Mouse (Mus musculus): Measurements from ENCODE around the gene Ciao2a. TPM values are rescaled to one million over a fixed set of nuclear protein-coding genes. Genes with fewer than 3 reads are reported as not detected.
A peak's percentile ranks its signal among the peaks of the same experiment; 100 is the strongest.

Gene Ciao2a
- polyA plus RNA-seq, 1 experiment from 2014 or later, result 107 TPM

GRCm38 (mm10) chr9:66152011-66152410, 25.6 kb downstream of the Ciao2a start:
- no peak for ATAC-seq (ENCODE audit: low FRiP score, low read depth)
- Histone ChIP-seq H3K27ac (no peak overlapping the region), H3K9ac (no peak overlapping the region), H3K4me2 (replicated peaks) (no peak overlapping the region), H3K36me3 (no peaks in the 10 kb centered on the region), H3K27me3 (replicated peaks) (no peaks in the 10 kb centered on the region), H3K9me3 (no peaks in the 10 kb centered on the region), H3K4me3 (no peak overlapping the region), H3K4me1 (no peaks in the 10 kb centered on the region)
- WGBS, result 72% methylated on average over 9 of the region's 9 CpGs

- 85% methylated on average over 6 of the region's 6 CpGs for WGBS
- Histone ChIP-seq H3K4me3 (no peak overlapping the region), H3K9ac (no peak overlapping the region), H3K9me3 (no peaks in the 10 kb centered on the region), H3K4me2 (replicated peaks) (no peak overlapping the region), H3K27me3 (replicated peaks) (peaks cover 13% of the 10 kb centered on the region), H3K36me3 (no peaks in the 10 kb centered on the region), H3K4me1 (peaks cover 7% of the 10 kb centered on the region; the same call in 1 of the 2 replicates), H3K27ac (no peak overlapping the region)
- ATAC-seq (ENCODE audit: low FRiP score, low read depth), result no peak
Observed at GRCm38 (mm10) chr9:66153594-66153993, 27.2 kb downstream of the Ciao2a start.

- Histone ChIP-seq H3K4me2 (replicated peaks) (no peak overlapping the region), H3K9me3 (no peaks in the 10 kb centered on the region), H3K4me1 (peaks cover 7% of the 10 kb centered on the region; the same call in 1 of the 2 replicates), H3K36me3 (no peaks in the 10 kb centered on the region), H3K4me3 (no peak overlapping the region), H3K27me3 (replicated peaks) (peaks cover 17% of the 10 kb centered on the region), H3K27ac (no peak overlapping the region), H3K9ac (no peak overlapping the region)
- WGBS, result 94% methylated on average over 9 of the region's 9 CpGs
- no peak for ATAC-seq (ENCODE audit: low FRiP score, low read depth)
Observed at GRCm38 (mm10) chr9:66154013-66154412, 27.6 kb downstream of the Ciao2a start.

GRCm38 (mm10) chr9:66155534-66155933, 29.1 kb downstream of the Ciao2a start:
- Histone ChIP-seq H3K4me1 (peaks cover 7% of the 10 kb centered on the region; the same call in 1 of the 2 replicates), H3K27me3 (replicated peaks) (peaks cover 26% of the 10 kb centered on the region), H3K36me3 (no peaks in the 10 kb centered on the region), H3K4me3 (no peak overlapping the region), H3K4me2 (replicated peaks) (no peak overlapping the region), H3K9ac (no peak overlapping the region), H3K9me3 (no peaks in the 10 kb centered on the region), H3K27ac (no peak overlapping the region)
- no peak for ATAC-seq (ENCODE audit: low FRiP score, low read depth)
- 93% methylated on average over 1 of the region's 1 CpGs for WGBS

- Histone ChIP-seq H3K4me3 (peak within 1 kb of the TSS; percentile 36), H3K27ac (no peak within 1 kb of the TSS), H3K9me3 (no peaks in the 10 kb centered on the region), H3K36me3 (no peaks in the 10 kb centered on the region), H3K27me3 (replicated peaks) (peaks cover 26% of the 10 kb centered on the region), H3K9ac (no peak within 1 kb of the TSS), H3K4me1 (peaks cover 7% of the 10 kb centered on the region; the same call in 1 of the 2 replicates), H3K4me2 (replicated peaks) (peak within 1 kb of the TSS; percentile 66)
- peak; percentile 83 for ATAC-seq (ENCODE audit: low FRiP score, low read depth)
- WGBS, result 2% methylated on average over 57 of the region's 58 CpGs
Observed at GRCm38 (mm10) chr9:66157958-66158830, 31.8 kb downstream of the Ciao2a start, which contains the start of gene Dapk2. TSS of gene Dapk2 (plus strand) at chr9:66158223.

GRCm38 (mm10) chr9:66158885-66159430, 32.5 kb downstream of the Ciao2a start:
- H3K4me3 ChIP-seq, result no peak overlapping the region
- H3K4me2 ChIP-seq (replicated peaks), result no peak overlapping the region
- no peak for ATAC-seq (ENCODE audit: low FRiP score, low read depth)
- H3K9ac ChIP-seq, result no peak overlapping the region
- H3K27me3 ChIP-seq (replicated peaks), result peaks cover 26% of the 10 kb centered on the region
- no peaks in the 10 kb centered on the region for H3K9me3 ChIP-seq
- 93% methylated on average over 6 of the region's 6 CpGs for WGBS
- peaks cover 7% of the 10 kb centered on the region; the same call in 1 of the 2 replicates for H3K4me1 ChIP-seq
- no peaks in the 10 kb centered on the region for H3K36me3 ChIP-seq
- no peak overlapping the region for H3K27ac ChIP-seq

- WGBS, result 98% methylated on average over 2 of the region's 2 CpGs
- Histone ChIP-seq H3K9me3 (no peaks in the 10 kb centered on the region), H3K9ac (no peak overlapping the region), H3K4me3 (no peak overlapping the region), H3K27ac (no peak overlapping the region), H3K27me3 (replicated peaks) (peaks cover 26% of the 10 kb centered on the region), H3K4me1 (peaks cover 7% of the 10 kb centered on the region; the same call in 1 of the 2 replicates), H3K36me3 (no peaks in the 10 kb centered on the region), H3K4me2 (replicated peaks) (no peak overlapping the region)
- ATAC-seq (ENCODE audit: low FRiP score, low read depth), result no peak
Observed at GRCm38 (mm10) chr9:66160155-66160554, 33.7 kb downstream of the Ciao2a start.

GRCm38 (mm10) chr9:66162995-66163394, 36.6 kb downstream of the Ciao2a start:
- Histone ChIP-seq H3K9me3 (no peaks in the 10 kb centered on the region), H3K27me3 (replicated peaks) (peaks cover 19% of the 10 kb centered on the region), H3K36me3 (no peaks in the 10 kb centered on the region), H3K4me3 (no peak overlapping the region), H3K27ac (no peak overlapping the region), H3K4me2 (replicated peaks) (no peak overlapping the region), H3K4me1 (peaks cover 5% of the 10 kb centered on the region; the same call in 1 of the 2 replicates), H3K9ac (no peak overlapping the region)
- ATAC-seq (ENCODE audit: low FRiP score, low read depth), result no peak
- WGBS, result 87% methylated on average over 9 of the region's 9 CpGs

GRCm38 (mm10) chr9:66167222-66167621, 40.8 kb downstream of the Ciao2a start:
- no peak overlapping the region for H3K27ac ChIP-seq

GRCm38 (mm10) chr9:66168233-66168632, 41.8 kb downstream of the Ciao2a start:
- H3K4me1 ChIP-seq, result peaks cover 18% of the 10 kb centered on the region
- WGBS, result 18% methylated on average over 1 of the region's 1 CpGs
- no peaks in the 10 kb centered on the region for H3K36me3 ChIP-seq
- no peak overlapping the region for H3K9ac ChIP-seq
- no peak overlapping the region for H3K4me2 ChIP-seq (replicated peaks)
- H3K4me3 ChIP-seq, result no peak overlapping the region
- no peak for ATAC-seq (ENCODE audit: low FRiP score, low read depth)
- H3K27me3 ChIP-seq (replicated peaks), result no peaks in the 10 kb centered on the region
- H3K27ac ChIP-seq, result no peak overlapping the region
- H3K9me3 ChIP-seq, result no peaks in the 10 kb centered on the region

More at GRCm38 (mm10) chr9:66167222-66167621, 40.8 kb downstream of the Ciao2a start:
- no peak for ATAC-seq (ENCODE audit: low FRiP score, low read depth)
- Histone ChIP-seq H3K27me3 (replicated peaks) (no peaks in the 10 kb centered on the region), H3K4me2 (replicated peaks) (no peak overlapping the region), H3K9ac (no peak overlapping the region), H3K4me3 (no peak overlapping the region), H3K9me3 (no peaks in the 10 kb centered on the region), H3K36me3 (no peaks in the 10 kb centered on the region), H3K4me1 (peaks cover 18% of the 10 kb centered on the region)
- WGBS, result 88% methylated on average over 5 of the region's 5 CpGs

GRCm38 (mm10) chr9:66170506-66170905, 44.1 kb downstream of the Ciao2a start:
- Histone ChIP-seq H3K4me2 (replicated peaks) (no peak overlapping the region), H3K4me1 (peaks cover 18% of the 10 kb centered on the region), H3K27me3 (replicated peaks) (no peaks in the 10 kb centered on the region), H3K9me3 (no peaks in the 10 kb centered on the region), H3K36me3 (no peaks in the 10 kb centered on the region), H3K4me3 (no peak overlapping the region), H3K27ac (no peak overlapping the region), H3K9ac (no peak overlapping the region)
- WGBS, result 5% methylated on average over 5 of the region's 5 CpGs
- peak; percentile 85 for ATAC-seq (ENCODE audit: low FRiP score, low read depth)

GRCm38 (mm10) chr9:66171275-66171921, 45.0 kb downstream of the Ciao2a start:
- no peaks in the 10 kb centered on the region for H3K9me3 ChIP-seq
- no peak overlapping the region for H3K9ac ChIP-seq
- WGBS, result 54% methylated on average over 12 of the region's 12 CpGs
- peaks cover 18% of the 10 kb centered on the region for H3K4me1 ChIP-seq
- H3K36me3 ChIP-seq, result no peaks in the 10 kb centered on the region
- no peaks in the 10 kb centered on the region for H3K27me3 ChIP-seq (replicated peaks)
- no peak for ATAC-seq (ENCODE audit: low FRiP score, low read depth)
- no peak overlapping the region for H3K4me2 ChIP-seq (replicated peaks)
- H3K4me3 ChIP-seq, result no peak overlapping the region
- no peak overlapping the region for H3K27ac ChIP-seq
